Comparison of ENCODE assay signal across 15 mouse cellular contexts in the genomic region with DNA sequence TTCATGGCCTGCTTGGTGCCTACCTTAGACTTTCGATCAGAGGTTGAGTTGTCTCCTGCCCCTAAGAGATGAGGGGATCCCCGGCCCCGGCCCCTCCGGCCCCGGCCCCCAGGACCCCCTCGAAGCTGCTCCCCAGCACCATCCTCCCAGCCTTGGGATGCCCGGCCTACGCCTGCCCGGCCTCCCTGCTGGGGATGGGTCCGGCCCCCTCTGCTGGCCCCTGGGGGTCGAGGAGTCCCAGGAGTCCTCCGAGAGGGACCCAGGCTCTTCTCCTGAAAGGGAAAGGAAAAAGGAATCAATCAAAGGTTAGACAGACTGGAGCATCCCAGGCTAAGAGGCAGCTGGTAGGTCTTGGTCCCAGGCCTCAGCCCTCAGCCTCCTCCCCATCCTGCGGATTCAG.
"Had no signal": no experiment of that assay in that cellular context is flagged by ENCODE, and none has a peak within 500 bp of the region (broad histone marks: within the 10 kb centered on the region; RNA-seq: fewer than 3 reads in every experiment).

No protein-coding gene starts in this region.

- H3K27ac ChIP-seq: neural tube, embryonic 15.5 days; stomach, embryonic 15.5 days; stomach, postnatal 0 days had no signal

- DNase-seq: retina, postnatal 1 day; right cerebral cortex, adult 18-20 months; right cerebral cortex, postnatal 14 days; right cerebral cortex, postnatal 25 days; right cerebral cortex, postnatal 4 days; spleen, adult 18-20 months; thymus, adult 18-20 months; thymus, adult 2 months; thymus, postnatal 14 days; thymus, postnatal 25 days; thymus, postnatal 36 days; thymus, postnatal 4 days had no signal

- H3K27me3 ChIP-seq: neural tube, embryonic 15.5 days; stomach, embryonic 15.5 days had no signal

- H3K9me3 ChIP-seq: neural tube, embryonic 15.5 days; stomach, embryonic 15.5 days had no signal

- H3K4me3 ChIP-seq: neural tube, embryonic 15.5 days; stomach, embryonic 15.5 days had no signal

- H3K9ac ChIP-seq: neural tube, embryonic 15.5 days; stomach, embryonic 15.5 days had no signal

- H3K4me2 ChIP-seq: neural tube, embryonic 15.5 days; stomach, embryonic 15.5 days had no signal
